Mouse (Mus musculus) kidney, postnatal 0 days (tissue): ENCODE results near the gene Taar7e. TPM values are rescaled to one million over a fixed set of nuclear protein-coding genes. Genes with fewer than 3 reads are reported as not detected.

Experiments
- ATAC-seq: fragments of 200-750 bp; cut with Nextera tagmentation; replicated peaks from 2 replicates; pipeline ENCODE4 v1.8.0; 2017; ENCODE audit warnings: low read depth, moderate number of reproducible peaks, moderate TSS enrichment, moderate library complexity; ENCODE audit not compliant: low FRiP score
- DNase-seq: peaks from one replicate; pipeline ENCODE4 v3.0.0-alpha.2; 2016; ENCODE audit warnings: low spot score
- H3K27ac ChIP-seq: fragments of 300-500 bp; sonication (generic); 2 replicates; pipeline ENCODE4 v1.5.1; 2014; ENCODE audit warnings: mild to moderate bottlenecking
- H3K27me3 ChIP-seq: fragments of 300-500 bp; sonication (generic); 2 replicates; pipeline ENCODE4 v1.6.1; 2014; ENCODE audit warnings: low read length, mixed read lengths; ENCODE audit not compliant: insufficient read depth
- H3K36me3 ChIP-seq: fragments of 300-500 bp; sonication (generic); 2 replicates; pipeline ENCODE4 v1.6.1; 2014; ENCODE audit warnings: low read length, mixed read lengths; ENCODE audit not compliant: insufficient read depth
- H3K4me1 ChIP-seq: fragments of 300-500 bp; sonication (generic); replicated peaks from 2 replicates; pipeline ENCODE4 v1.6.1; 2014; ENCODE audit warnings: antibody characterized with exemption, low read length, mixed read lengths; ENCODE audit not compliant: insufficient read depth
- H3K4me2 ChIP-seq: fragments of 300-500 bp; sonication (generic); 2 replicates; pipeline ENCODE4 v1.6.1; 2014; ENCODE audit warnings: mild to moderate bottlenecking, low read length, moderate library complexity, mixed read lengths
- H3K4me3 ChIP-seq: fragments of 300-500 bp; sonication (generic); replicated peaks from 2 replicates; pipeline ENCODE4 v1.5.1; 2014; ENCODE audit warnings: low read depth, low read length
- H3K9ac ChIP-seq: fragments of 300-500 bp; sonication (generic); 2 replicates; pipeline ENCODE4 v1.6.1; 2014; ENCODE audit warnings: low read depth, low read length
- H3K9me3 ChIP-seq: fragments of 300-500 bp; sonication (generic); replicated peaks from 2 replicates; pipeline ENCODE4 v1.6.1; 2016; ENCODE audit warnings: low read length, inconsistent platforms, mixed read lengths
- CTCF ChIP-seq: IDR thresholded peaks from 2 replicates; pipeline ENCODE4 v1.5.1; 2016; ENCODE audit warnings: antibody characterized with exemption, low read depth, mild to moderate bottlenecking, moderate library complexity
- WGBS: fragments of 180-500 bp; shearing (Covaris S2); extraction: QIAGEN DNeasy Blood & Tissue Kit; methylation state at CpG from one replicate; pipeline ENCODE4 v1.1.7; 2014; 5-methylcytosine and 5-hydroxymethylcytosine counted together
- polyA plus RNA-seq: library from polyadenylated mRNA; unstranded; fragments of >200 nt; fragmentation: Nextera tagmentation; extraction: Ambion mirVana; gene quantifications from 2 replicates; pipeline ENCODE4 v1.2.1, GENCODE M21; 2015

Taar7e gene
- not detected in 2 replicates for polyA plus RNA-seq

GRCm38 (mm10) chr10:24037314-24037713 lies at the start of gene Taar7e:
Taar7e (plus strand) TSS chr10:24037614.
- Histone ChIP-seq H3K27ac (no peak within 1 kb of the TSS), H3K4me3 (no peak within 1 kb of the TSS), H3K4me1 (no peaks in the 10 kb centered on the region), H3K9ac (no peak within 1 kb of the TSS), H3K36me3 (no peaks in the 10 kb centered on the region), H3K27me3 (no peaks in the 10 kb centered on the region), H3K4me2 (no peak within 1 kb of the TSS), H3K9me3 (no peaks in the 10 kb centered on the region)
- DNase-seq = no peak
- ATAC-seq = no peak
- 92% methylated on average over 2 of the region's 2 CpGs for whole genome bisulfite sequencing
- no peak for TF ChIP-seq CTCF

GRCm38 (mm10) chr10:23993381-23993780 lies 44.0 kb upstream of the Taar7e start, which contains the start of gene Taar7a:
Taar7a (minus strand) TSS chr10:23993481.
- H3K27me3 ChIP-seq = no peaks in the 10 kb centered on the region
- no peak within 1 kb of the TSS for H3K4me2 ChIP-seq
- TF ChIP-seq CTCF = no peak
- DNase-seq (no peak), ATAC-seq (no peak)
- no peak within 1 kb of the TSS for H3K4me3 ChIP-seq
- no peaks in the 10 kb centered on the region for H3K36me3 ChIP-seq
- H3K4me1 ChIP-seq = no peaks in the 10 kb centered on the region
- no peaks in the 10 kb centered on the region for H3K9me3 ChIP-seq
- WGBS = 83% methylated on average over 3 of the region's 3 CpGs
- no peak within 1 kb of the TSS for H3K9ac ChIP-seq
- H3K27ac ChIP-seq = no peak within 1 kb of the TSS

- H3K4me1 ChIP-seq = no peaks in the 10 kb centered on the region
- no peaks in the 10 kb centered on the region for H3K27me3 ChIP-seq
- ATAC-seq = no peak
- H3K27ac ChIP-seq = no peak within 1 kb of the TSS
- H3K4me3 ChIP-seq = no peak within 1 kb of the TSS
- WGBS = 94% methylated on average over 1 of the region's 1 CpGs
- no peak for DNase-seq
- no peak within 1 kb of the TSS for H3K4me2 ChIP-seq
- TF ChIP-seq CTCF = no peak
- no peaks in the 10 kb centered on the region for H3K36me3 ChIP-seq
- H3K9me3 ChIP-seq = no peaks in the 10 kb centered on the region
- no peak within 1 kb of the TSS for H3K9ac ChIP-seq
Observed at GRCm38 (mm10) chr10:23999639-24000038, 37.8 kb upstream of the Taar7e start, which contains the start of gene Taar7b. Taar7b (plus strand) TSS chr10:23999939.

GRCm38 (mm10) chr10:24006442-24006841 lies 31.0 kb upstream of the Taar7e start:
- WGBS = 70% methylated on average over 1 of the region's 1 CpGs
- Histone ChIP-seq H3K4me2 (no peak overlapping the region), H3K4me3 (no peak overlapping the region), H3K4me1 (no peaks in the 10 kb centered on the region), H3K9me3 (no peaks in the 10 kb centered on the region), H3K36me3 (no peaks in the 10 kb centered on the region), H3K27ac (no peak overlapping the region), H3K9ac (no peak overlapping the region), H3K27me3 (no peaks in the 10 kb centered on the region)
- ATAC-seq (no peak), DNase-seq (no peak)
- no peak for TF ChIP-seq CTCF

GRCm38 (mm10) chr10:24007034-24007433 lies 30.4 kb upstream of the Taar7e start:
- no peaks in the 10 kb centered on the region for H3K27me3 ChIP-seq
- H3K27ac ChIP-seq = no peak overlapping the region
- ATAC-seq (no peak), DNase-seq (no peak)
- H3K4me1 ChIP-seq = no peaks in the 10 kb centered on the region
- no peak overlapping the region for H3K9ac ChIP-seq
- H3K9me3 ChIP-seq = no peaks in the 10 kb centered on the region
- H3K4me2 ChIP-seq = no peak overlapping the region
- no peak overlapping the region for H3K4me3 ChIP-seq
- no peak for TF ChIP-seq CTCF
- no peaks in the 10 kb centered on the region for H3K36me3 ChIP-seq
- 56% methylated on average over 2 of the region's 2 CpGs for WGBS

GRCm38 (mm10) chr10:24008143-24008542 lies 29.3 kb upstream of the Taar7e start:
- H3K9ac ChIP-seq = no peak overlapping the region
- H3K4me1 ChIP-seq = no peaks in the 10 kb centered on the region
- TF ChIP-seq CTCF = no peak
- DNase-seq = no peak
- no peak overlapping the region for H3K4me2 ChIP-seq
- no peaks in the 10 kb centered on the region for H3K36me3 ChIP-seq
- no peaks in the 10 kb centered on the region for H3K9me3 ChIP-seq
- ATAC-seq = no peak
- no peaks in the 10 kb centered on the region for H3K27me3 ChIP-seq
- no peak overlapping the region for H3K4me3 ChIP-seq
- H3K27ac ChIP-seq = no peak overlapping the region
- 89% methylated on average over 1 of the region's 1 CpGs for WGBS

GRCm38 (mm10) chr10:24026922-24027321 lies 10.5 kb upstream of the Taar7e start, which contains the start of gene Taar7d:
Taar7d (plus strand) TSS chr10:24027222.
- Histone ChIP-seq H3K27ac (no peak within 1 kb of the TSS), H3K36me3 (no peaks in the 10 kb centered on the region), H3K4me2 (no peak within 1 kb of the TSS), H3K27me3 (no peaks in the 10 kb centered on the region), H3K9ac (no peak within 1 kb of the TSS), H3K4me1 (no peaks in the 10 kb centered on the region), H3K9me3 (no peaks in the 10 kb centered on the region), H3K4me3 (no peak within 1 kb of the TSS)
- no peak for TF ChIP-seq CTCF
- ATAC-seq (no peak), DNase-seq (no peak)
